Mouse (Mus musculus): ENCODE measurements at regions not wholly inside any gene's neighbourhood (a gene's known extent, or its start where the extent isn't known, plus 50 kb on each side); places are given as distances from the start of the nearest gene placed in this dataset.

DNA sequence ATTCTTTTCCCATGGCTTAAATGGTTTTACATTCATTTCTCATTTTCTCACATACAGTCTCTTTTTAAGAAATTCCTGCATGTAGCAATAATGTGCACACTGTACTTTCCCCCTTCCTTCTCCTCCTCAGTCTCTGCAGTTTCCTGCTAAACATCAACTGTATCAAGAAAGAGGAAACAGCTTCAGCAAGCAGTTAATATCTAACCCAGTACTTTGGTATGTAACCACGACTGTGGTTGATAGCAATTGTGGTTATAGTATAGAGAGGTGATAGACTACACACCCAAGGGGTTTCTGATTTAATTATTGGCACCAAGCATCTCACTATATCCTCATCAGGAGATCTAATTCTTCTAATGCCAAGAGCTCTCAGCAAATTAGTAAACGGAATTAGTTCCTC lies 52.8 kb upstream of the Eci2 start:
- TF ChIP-seq EP300 (IDR thresholded peaks at IDR 0.05; ENCODE audit: low read depth), result no peak
- no peak for TF ChIP-seq CTCF (IDR thresholded peaks at IDR 0.05; ENCODE audit: low read depth)

Data from heart, postnatal 0 days (tissue).